Mouse (Mus musculus) inflammation-experienced regulatory T-cells, adult 6 months (primary cell): ENCODE results near the gene Znrf2. TPM values are rescaled to one million over a fixed set of nuclear protein-coding genes. Genes with fewer than 3 reads are reported as not detected.
"Not testable (repeated sequence)": the region's sequence is repeated elsewhere in the genome, so short reads cannot be mapped to it uniquely, and the experiment has no call there.

Experiments used
- ATAC-seq: one replicate; pipeline ENCODE4 v1.8.0; 2017
- polyA plus RNA-seq, 3 experiments: library from polyadenylated mRNA; unstranded; fragments of 100-300 nt; shearing (Covaris generic); gene quantifications; one replicate each; pipeline ENCODE4 v1.2.1; 2017

The Znrf2 gene
- polyA plus RNA-seq, 3 experiments from 2014 or later, result 22.3 to 28.7 (median 23.7) TPM

- peak; percentile 91 for ATAC-seq
These were observed 7.0 kb upstream of the Znrf2 start for GRCm38 (mm10) chr6:54809531-54810313.

- ATAC-seq, result no peak
These were observed 6.4 kb upstream of the Znrf2 start for GRCm38 (mm10) chr6:54810314-54810646.

GRCm38 (mm10) chr6:54811546-54812250 is 5.0 kb upstream of the Znrf2 start:
- no peak for ATAC-seq

- no peak for ATAC-seq
These were observed 4.4 kb upstream of the Znrf2 start for GRCm38 (mm10) chr6:54812276-54812675.

- ATAC-seq, result no peak
These were observed 1.1 kb upstream of the Znrf2 start for GRCm38 (mm10) chr6:54815428-54816130.

GRCm38 (mm10) chr6:54817266-54817767 is 601 bp downstream of the Znrf2 start:
- peak; percentile 71 for ATAC-seq

GRCm38 (mm10) chr6:54818389-54818788 is 1.7 kb downstream of the Znrf2 start:
- no peak for ATAC-seq

GRCm38 (mm10) chr6:54819272-54819671 is 2.6 kb downstream of the Znrf2 start:
- ATAC-seq, result no peak

- ATAC-seq, result no peak
These were observed 3.0 kb downstream of the Znrf2 start for GRCm38 (mm10) chr6:54819746-54820145.

GRCm38 (mm10) chr6:54822348-54822747 is 5.6 kb downstream of the Znrf2 start:
- ATAC-seq, result no peak

GRCm38 (mm10) chr6:54824561-54824960 is 7.8 kb downstream of the Znrf2 start:
- not testable (repeated sequence) for ATAC-seq

GRCm38 (mm10) chr6:54827481-54827880 is 10.8 kb downstream of the Znrf2 start:
- ATAC-seq, result no peak

GRCm38 (mm10) chr6:54828274-54828673 is 11.6 kb downstream of the Znrf2 start:
- ATAC-seq, result peak; percentile 60

GRCm38 (mm10) chr6:54830048-54830772 is 13.5 kb downstream of the Znrf2 start:
- ATAC-seq, result peak; percentile 10

- no peak for ATAC-seq
These were observed 14.5 kb downstream of the Znrf2 start for GRCm38 (mm10) chr6:54831069-54831720.

- ATAC-seq, result no peak
These were observed 16.7 kb downstream of the Znrf2 start for GRCm38 (mm10) chr6:54833427-54833826.

- ATAC-seq, result no peak
These were observed 19.9 kb downstream of the Znrf2 start for GRCm38 (mm10) chr6:54836666-54837065.

GRCm38 (mm10) chr6:54841399-54841798 is 24.7 kb downstream of the Znrf2 start:
- ATAC-seq, result peak; percentile 16

GRCm38 (mm10) chr6:54842041-54842440 is 25.3 kb downstream of the Znrf2 start:
- peak; percentile 32 for ATAC-seq

- no peak for ATAC-seq
These were observed 31.8 kb downstream of the Znrf2 start for GRCm38 (mm10) chr6:54848546-54848945.

- peak; percentile 80 for ATAC-seq
These were observed 32.8 kb downstream of the Znrf2 start for GRCm38 (mm10) chr6:54849179-54850156.
